Mouse (Mus musculus): ENCODE measurements around the gene Cmip.

Cmip gene

DNA sequence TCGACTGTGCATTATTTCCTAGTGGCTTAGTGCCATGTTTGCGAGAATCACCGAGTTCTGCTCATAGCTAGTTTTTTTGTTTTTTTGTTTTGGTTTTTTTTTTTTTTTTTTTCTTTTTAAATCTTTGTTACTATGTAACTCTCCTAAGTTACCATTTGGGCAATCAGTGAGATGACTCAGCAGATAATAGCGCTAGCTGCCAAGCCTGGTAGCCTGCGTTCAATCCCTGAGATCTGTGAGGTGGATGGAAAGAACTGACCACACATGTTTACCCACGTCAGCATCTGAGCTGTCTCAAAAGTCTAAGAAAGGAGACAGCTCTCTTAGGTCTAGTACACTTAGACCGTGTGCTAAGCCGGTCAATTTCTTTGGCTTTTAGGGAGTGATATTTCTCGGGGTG is 71.9 kb downstream of the Cmip start:
- no peak for DNase-seq

DNA sequence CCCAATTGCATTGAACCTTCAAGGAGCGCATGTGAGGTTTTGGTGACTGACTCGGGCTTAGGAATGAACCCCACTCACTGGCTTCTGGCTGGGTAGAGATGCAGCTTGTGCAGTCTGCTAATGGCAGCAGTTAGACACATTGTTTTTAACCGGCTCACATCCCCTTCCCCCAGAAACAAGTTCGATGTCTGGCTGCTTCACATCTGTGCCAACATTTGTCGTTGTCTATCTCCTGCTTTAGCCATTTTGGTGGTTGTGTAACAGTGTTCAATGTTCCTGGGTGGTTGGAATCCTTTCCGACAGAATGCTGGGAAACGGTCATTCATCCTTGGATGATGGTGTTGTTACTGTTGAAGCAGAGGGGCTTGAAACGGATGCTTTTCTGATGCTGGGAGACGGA is 72.3 kb downstream of the Cmip start:
- DNase-seq: no peak

DNA sequence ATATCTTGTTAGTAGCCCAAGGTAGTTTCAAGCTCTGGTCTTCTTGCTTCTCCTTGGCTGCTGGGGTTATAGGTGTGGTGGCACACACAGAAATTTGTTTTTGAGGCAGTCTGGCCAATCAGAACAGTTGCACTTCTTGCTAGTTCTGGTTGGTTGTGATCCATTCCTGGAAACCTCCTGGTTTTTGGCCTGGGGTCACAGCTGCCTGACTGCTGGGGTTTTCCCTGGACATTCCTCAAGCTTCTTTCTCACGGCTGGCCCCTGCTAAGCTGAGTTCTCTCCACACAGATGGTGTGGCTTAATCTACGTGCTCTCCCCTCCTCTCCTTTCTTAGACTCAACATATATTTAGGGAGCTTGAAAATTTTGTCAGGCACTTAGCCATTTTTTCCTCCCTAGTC is 73.0 kb downstream of the Cmip start:
- DNase-seq: no peak

DNA sequence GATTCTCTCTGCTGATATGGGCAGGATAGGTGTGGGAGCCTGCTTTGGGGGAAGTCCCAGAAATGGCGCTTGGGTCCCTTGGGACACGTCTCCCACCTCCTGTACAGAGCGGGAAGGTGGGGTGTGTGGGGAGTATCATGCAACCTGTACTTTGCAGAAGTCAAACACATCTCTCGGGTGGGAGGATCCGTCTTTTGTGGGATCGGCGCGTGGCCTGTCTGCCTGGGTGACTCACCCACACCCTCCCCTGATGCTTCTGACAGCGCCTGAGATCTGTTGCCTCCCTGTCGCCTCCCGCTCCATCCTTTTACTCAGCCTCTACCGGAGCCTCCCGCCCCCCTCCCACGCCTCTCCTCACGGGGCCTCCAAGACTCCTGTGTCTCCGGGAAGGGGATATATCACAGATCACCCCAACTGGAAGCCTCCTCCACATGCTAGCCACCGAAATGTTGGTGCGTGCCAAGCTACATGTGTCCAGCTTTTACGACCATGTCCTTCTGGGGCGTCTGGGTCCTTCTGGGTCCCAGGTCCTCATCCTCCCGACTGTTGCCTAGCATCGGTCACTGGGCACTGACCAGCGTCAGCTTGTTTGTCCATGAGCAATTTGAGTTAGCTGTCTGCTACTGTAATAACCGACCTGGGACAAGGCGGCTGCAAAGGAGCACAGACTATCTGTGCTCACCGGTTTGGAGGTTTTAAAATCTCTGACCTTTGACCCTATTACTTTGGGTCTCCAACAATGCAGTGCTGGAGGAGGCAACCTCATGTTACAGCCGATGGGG is 75.6 kb downstream of the Cmip start:
- DNase-seq: no peak

DNA sequence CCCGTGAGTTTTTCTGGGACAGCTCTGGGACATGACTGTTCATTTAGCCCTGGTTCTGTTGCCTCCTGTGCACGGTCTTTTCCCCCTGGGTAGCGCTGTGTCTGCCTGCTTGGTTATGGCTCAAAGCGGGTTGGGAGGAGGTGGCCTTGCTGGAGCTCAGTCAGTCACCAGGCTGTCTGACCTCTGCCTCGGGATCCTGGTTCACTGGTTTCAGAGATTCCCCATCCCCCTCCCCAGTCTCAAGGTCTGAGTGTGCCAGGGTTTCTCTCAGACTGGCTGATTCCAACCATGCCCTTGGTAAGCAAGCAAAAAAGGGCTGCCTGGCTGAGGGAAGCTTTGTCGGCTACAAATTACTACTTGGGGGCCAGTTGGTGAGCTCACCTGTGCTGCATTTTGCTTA is 76.8 kb downstream of the Cmip start:
- DNase-seq: no peak

DNA sequence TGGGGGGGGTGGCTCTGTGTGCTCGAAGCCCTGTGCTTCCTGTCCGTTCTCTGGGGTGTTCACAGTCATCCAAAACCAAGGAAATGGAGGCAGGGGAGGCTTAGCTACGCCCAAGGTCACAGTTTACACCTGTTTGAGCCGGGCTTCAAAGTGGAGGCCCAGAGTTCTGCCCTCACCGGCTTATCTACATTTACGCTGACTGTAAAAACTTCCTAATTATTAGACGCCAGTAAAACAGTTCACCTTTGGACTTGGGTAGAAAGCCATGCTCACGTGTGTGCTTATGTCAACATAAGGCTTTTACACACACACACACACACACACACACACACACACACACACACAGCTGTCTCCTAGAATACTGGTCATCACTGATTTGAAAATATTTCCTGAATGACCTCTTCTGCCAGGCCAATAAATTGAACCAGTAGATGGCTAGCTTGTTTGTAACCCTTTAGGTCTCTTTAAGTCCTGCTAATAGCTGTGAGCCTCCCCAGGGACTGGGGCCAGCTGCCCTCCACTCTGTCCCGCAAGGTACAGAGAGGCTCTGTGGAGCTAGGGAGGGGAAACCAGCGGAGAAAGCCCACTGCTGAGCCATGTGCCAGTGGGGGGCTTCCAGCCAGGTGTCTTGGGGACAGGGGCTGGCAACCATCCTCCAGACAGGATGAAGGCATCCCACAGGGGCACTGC is 77.3 kb downstream of the Cmip start:
- no peak for DNase-seq

DNA sequence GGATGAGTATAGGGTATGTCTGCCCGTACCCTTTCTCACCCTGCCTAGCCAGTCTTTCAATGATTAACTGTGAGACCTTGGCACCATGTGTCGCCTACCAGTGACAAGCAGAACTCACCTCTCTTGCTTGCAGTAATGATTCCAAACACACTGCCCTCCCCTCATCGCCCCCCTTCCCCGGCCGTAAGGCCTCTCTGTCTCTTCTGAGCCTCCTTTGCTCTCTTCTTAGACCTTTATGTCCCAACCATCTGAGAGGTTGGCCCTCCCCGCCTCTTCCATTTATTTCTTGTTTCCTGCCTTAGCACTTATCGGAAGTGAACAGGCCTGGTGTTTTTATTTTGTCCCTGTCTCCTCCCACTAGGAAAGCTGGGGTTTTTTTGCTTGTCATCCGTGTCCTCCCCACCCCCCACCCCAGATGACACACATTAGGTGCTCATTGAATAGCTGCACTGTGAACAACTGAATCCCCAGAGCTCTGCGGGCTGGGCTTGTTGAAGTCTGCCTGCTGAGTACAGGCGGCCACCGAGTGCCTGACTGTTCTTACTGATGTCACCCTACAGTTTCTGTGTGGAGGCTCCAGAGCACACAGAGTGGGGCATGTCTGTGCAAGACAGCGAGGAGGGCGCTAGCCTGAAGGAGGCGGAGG is 78.0 kb downstream of the Cmip start:
- DNase-seq: no peak

DNA sequence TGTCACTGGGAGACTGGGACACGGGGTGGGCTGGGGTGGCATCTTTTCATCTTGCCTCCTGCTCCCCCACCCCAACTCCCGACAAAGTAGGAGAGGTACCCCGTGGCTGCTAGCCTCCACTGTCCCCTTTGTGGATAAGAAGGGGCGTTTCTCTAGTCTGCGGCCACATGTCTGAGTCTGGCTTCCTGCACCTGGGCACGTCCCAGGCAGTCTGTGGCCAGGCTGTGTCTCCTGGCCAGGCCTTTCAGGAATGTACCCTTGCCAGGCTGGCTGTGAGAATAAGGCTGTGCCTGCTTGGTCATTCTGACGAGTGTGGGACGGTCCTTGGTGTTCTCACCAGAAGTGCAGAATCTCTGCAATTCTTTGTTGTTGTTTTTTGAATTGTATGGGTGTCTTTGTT is 78.6 kb downstream of the Cmip start:
- DNase-seq: no peak

DNA sequence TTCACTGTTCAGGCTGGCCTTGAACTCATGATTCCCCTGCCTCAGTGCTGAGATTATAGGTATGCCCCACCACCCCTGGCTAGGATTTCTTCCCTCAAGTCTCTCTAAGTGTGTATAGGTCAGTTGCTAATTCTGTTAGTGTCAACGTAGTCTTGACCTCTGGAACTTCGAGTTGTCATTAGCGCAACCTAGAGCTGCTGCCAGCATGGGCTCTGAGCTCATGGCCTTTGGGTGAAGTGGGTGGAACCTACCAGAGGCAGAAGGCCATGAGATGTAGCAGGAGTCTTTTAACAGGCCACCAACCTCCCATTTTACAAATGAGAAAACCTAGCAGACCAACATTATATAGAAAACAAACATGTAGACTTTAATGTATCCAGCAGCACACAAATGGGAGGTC is 80.3 kb downstream of the Cmip start:
- DNase-seq: no peak

DNA sequence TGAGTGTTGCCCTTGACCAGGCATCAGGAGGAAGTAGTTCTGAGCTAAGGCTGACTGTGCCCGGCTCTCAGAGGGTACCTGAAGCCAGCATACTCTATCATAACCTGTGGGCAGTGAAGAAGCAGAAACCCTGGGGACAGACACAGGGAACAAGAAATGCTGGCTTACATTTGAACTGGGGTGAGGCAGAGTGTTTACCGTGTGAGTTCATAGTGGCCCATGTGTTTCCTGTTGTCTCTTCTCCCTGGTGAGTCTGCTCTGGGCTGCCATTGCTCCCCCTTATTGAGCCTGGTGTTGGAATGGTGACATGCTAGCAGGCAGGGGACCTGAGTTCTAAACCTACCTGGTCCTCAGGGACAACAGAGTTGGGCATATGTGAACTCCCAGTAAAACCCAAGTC is 81.8 kb downstream of the Cmip start:
- no peak for DNase-seq

DNA sequence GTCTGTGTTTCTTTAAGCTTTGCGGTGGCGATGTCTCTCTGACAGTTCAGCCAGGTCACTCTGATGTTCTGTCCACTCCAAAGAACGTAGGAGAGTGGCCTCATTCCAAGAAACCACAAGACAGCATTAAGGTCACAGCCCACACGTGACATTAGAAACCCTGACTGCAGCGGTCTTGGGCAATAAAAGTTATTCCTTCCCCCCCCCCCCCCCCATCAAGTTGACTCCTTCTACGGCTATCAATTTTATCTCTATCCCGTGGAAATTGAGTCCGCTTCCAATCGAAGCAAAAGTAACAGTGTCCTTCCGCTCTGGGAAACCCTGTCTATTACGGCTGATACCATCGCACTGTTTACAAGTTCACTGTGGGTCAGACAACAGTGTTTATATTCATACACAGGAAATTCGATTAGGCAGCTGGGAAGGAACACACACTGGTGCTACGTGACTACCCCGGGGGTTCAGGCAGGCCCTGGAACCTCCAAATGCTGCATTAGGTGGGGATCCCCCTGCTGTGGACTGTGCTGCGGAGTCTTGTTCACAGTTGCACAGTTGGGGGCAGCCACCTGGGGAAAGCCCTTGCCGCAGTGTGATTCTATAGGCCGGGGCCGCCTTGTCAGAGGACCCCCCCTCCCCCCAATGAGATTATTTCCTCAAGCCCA is 82.6 kb downstream of the Cmip start:
- no peak for DNase-seq

DNA sequence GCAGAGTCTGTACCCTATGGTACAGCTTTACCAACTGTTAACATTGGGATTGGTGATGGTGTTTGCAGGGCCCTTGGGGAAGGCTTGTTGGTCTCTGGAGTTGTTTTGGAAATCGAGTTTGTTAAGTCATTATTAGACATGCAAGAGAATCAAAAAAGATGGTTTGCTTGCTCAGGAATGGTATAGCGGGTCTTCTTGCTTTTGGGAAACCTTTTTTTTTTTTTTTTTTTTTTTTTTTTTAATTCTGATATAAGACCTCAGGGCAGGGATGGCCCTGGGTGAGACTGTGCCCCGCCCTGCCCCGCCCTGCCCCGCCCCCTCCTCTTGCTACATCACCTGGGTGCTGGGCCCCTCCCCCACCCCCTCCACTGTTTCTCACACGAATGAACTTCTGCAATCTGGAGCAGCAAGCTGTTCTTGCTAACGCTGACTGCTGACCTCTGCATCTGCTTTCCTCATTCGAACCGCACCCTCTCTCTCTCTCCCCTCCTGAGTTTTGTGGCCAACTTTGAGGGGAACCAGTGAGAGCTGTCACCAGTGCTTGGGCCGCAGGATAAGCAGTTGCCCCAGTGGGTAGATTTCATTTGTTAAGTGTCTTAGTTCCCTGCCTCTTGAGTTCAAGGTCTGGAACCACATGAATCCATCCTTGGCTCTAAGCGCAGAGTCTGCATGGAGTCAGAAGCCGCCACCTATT is 83.2 kb downstream of the Cmip start:
- no peak for DNase-seq

DNA sequence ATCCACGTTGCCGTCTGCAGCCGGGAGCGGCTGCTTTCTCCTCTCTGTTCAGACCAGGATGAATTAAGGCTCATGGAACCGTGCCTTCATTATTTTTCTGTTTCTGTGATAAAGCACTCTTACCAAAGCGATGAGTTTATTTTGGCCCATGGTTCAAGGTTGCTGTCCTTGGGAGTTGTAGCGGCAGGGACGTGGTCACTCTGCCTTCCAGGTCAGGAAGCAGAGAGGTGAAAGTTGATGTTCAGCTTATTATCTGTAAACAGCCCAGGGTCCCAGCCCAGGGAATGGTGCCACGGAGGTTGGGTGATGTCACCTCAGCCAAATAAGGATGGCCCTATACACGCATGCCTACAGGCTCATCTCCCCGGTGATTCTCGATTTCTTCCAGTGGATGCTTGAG is 83.9 kb downstream of the Cmip start:
- no peak for DNase-seq

DNA sequence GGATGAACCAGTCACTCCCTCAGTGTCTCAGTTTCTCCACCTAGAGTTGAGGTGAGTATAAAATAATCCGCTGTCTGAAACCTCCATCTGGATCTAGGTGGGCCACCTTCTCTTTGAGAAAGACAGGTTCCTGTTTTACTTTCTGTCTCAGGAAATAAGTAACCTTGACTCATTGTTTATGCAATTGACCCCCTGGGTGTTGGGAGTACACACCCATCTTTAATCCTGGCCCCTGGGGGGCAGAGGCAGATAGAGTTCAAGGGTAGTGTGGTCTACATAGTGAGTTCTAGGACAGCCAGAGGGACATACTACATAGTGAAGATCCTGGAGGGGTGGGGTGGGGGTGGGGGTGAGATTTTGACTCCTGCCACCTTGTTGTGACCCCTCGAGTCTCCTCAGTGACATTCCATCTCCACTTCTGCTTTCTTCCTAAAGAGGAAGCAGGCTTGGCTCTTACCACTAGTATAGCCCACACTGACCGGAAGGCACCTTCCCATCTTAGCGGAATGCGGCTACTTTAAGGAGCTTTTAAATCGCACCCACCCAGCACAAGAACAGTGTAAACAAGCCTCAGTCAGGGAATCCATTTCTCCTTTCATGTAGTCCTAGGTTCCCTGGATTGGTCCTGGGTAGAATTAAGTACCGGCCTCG is 86.0 kb downstream of the Cmip start:
- no peak for DNase-seq

DNA sequence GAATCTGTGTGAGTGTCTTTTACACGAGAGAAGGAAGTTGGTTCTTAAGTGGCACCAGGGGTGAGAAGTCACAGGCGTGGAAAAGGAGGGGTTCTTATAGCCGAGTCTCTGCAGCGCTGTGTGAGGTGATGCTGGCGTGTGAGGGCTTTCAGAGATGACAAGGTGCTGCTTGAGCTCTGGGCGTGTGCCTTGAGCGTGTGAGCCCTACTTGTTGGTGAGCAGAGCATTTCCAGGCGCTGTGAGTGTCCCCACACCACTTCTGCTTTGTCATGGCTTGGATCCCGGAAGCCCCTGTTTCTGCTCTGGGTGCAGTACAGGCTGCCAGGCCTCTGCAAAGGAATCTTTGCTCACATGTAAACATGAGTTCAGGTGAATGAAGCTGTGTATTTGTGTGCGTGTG is 86.6 kb downstream of the Cmip start:
- no peak for DNase-seq

DNA sequence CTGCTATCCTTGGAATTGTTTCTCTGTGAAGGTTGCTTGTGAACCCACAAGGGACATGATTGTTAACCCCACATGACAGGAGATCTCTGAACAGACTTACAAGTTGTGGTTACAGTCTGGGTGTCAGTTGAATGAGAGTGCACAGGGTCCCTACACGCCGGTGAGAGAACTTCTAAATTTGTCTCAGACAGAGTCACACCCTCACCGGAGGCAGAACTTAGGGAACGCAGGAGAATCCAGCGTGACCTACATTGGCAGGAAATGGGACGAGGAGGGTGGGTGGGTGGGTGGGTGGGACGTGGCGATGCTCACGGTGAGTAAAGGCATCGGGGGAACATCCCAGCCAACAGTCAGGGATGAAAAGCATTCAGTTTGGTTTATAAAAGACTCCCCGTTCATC is 88.0 kb downstream of the Cmip start:
- DNase-seq: no peak

DNA sequence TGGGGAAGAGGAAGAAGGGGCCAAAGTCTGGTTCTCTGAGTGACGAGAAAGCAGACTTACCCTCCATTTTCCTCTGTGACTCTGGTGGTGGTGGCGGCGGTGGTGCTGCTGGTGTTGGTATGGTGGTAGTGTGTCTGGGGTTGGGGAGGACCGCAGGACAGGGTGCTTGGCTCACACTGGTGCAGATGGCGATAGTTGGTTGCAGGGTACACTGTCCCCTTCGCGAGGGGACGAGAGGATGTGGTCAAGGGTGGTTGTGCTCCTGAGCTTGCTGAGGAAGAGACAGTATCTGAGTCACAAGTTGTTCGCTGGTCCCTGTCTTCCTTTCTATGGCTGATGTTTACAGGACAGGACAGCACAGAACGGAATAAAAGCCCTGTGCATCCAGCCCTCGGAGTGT is 88.5 kb downstream of the Cmip start:
- DNase-seq: no peak

DNA sequence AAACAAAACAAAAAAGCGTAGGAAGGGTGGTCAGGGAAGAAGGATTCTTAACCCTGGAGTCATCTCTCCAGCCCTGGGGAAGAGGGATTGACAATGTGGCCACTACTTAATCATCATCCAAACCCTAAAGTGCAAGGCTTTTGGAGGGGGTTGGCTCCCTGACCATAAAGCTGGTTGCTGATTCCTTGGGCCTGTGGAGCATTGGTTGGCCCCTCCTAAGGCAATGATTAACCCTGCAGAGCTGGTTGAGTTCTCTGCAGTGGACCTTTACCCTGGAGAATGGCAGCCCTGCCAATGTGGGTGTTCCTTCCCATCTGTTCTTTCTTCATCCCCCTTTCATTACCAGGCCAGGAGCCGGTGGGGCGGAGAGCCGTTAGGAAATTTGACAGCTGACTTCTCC is 90.7 kb downstream of the Cmip start:
- DNase-seq: no peak

DNA sequence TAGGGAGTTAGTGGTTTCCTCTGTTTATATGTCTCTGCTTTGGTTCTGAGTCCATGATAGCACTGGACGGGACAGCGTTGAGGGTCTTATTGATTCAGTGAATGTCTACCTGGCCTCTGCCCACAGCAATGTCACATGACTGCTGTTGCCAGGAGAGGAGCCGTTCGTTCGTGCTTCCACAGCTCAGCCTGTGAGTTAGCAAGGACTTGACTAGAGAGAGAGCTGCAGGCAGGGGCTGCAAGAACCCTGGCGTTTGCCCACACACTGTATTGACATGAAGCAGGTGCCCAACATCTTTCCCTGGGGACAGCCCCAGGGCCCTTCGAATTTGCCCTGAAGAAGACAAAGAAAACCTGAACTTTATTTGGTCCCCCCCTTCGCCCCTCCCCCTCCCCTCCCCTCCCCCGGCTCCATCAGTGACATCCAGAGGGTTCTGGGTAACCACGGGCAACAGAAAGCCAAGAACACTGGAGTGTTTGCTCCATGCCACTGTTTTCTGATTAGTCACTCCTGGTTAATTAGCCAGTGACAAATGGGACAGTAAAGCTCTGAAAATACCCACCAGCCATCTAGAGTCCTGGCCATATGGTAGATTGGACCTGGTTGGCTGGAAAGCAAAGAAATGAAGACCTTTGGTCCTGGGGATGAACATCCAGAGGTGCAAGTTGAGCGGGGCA is 92.0 kb downstream of the Cmip start:
- DNase-seq: no peak

DNA sequence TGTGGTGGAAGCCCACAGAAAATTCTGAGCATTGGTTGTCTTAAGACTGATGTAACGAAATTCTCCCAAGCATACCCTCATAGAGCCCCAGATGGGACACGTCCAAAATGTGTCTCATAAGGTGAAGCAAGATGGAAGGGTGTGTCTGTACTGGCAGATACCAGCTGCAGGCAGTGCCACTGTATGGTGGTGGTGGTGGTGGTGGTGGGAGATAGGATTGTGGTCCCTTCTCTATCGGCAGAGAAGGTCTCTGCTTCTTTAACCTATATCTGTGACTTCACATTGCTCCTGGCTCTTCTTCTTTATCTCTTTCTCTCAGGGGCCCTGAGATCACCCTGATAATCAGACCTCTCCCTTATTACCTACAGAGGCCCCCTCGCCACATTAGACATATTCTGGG is 92.7 kb downstream of the Cmip start:
- no peak for DNase-seq

DNA sequence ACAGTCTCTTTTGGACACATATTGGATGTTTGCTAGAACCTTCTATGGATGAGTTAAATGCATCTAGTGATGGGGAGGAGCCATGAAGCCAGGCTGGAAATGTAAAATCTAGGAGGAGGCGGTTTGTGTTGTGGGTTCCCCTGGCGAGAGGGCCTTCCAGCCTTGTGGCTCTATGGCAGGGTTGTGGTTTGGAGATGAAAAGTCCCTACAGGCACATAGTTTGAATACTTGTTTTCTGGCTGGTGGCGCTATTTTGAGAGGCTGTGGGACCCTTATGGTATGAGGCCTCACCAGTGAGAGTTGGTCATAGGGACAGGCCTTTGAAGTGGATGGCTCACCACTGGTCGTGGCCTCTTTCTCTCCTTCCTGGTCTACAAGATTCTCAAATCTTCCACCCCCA is 95.2 kb downstream of the Cmip start:
- DNase-seq: no peak

Data from cerebellum, adult 8-10 months (tissue).